Mouse (Mus musculus): ENCODE measurements around the gene 4930523C07Rik. TPM values are rescaled to one million over a fixed set of nuclear protein-coding genes. Genes with fewer than 3 reads are reported as not detected.

The 4930523C07Rik gene
- polyA plus RNA-seq, 1 experiment from 2014 or later = 20.2 TPM

DNA sequence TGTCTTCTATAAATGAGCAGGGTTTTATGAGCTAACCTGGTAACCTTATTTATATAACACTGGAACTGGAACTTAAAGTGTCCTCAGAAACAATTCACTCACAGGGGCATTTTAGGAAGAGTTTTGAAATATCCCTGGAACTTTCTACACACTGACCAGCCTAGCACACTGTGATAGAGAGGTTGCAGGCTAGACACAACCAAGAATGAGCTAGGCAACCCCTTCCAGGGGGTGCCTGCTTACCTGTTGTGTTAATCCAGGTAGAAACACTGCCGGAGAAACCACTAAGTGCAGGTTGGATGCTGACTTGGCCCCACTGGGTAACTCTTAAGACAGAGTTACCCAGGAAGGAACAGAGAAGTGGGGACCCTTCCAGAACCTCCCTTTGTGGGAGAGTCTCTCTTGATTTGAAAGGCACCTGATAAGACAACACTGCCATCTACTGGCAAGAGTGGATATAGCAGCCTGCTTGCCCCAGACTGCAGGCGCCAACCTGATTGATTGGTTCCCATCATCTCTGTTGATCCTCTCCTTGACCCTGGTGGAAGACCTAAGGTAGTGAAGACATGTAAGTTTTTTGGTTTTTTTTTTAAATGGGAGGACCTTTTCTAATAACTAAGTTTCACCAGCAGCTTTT lies 36.7 kb downstream of the 4930523C07Rik start:
- H3K27me3 ChIP-seq (ENCODE audit: insufficient read depth, low read length) = no peaks in the 10 kb centered on the region
- DNase-seq = peak; percentile 89
- whole genome bisulfite sequencing = 31% methylated on average over 2 of the region's 2 CpGs

DNA sequence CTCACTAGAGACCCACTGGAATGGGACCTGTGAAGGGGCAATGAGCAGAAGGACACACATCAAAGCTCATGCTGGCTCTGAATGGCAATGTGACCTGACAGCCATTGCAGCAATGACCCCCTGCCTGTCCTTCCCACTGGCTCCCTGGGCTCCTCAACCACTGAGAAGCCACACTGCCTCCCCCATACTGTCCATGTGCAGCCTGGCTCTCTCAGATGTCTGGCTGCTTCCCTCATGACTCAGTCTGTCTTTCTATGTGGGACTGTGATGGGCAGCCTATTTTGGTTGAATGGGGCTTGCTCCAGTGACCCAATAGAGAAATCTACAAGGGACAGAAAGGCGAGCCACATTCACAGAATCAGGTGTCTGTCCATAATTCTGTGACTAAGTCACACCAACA lies 38.5 kb downstream of the 4930523C07Rik start:
- ATAC-seq (ENCODE audit: insufficient read depth) = no peak

More for the DNA sequence above, 36.7 kb downstream of the 4930523C07Rik start:
- Histone ChIP-seq H3K9ac (no peak overlapping the region), H3K4me1 (ENCODE audit: insufficient read depth) (no peaks in the 10 kb centered on the region), H3K4me2 (no peak overlapping the region), H3K27ac (ENCODE audit: low read depth) (no peak overlapping the region), H3K4me3 (ENCODE audit: low read depth, low read length) (no peak overlapping the region), H3K36me3 (ENCODE audit: insufficient read depth) (no peaks in the 10 kb centered on the region), H3K9me3 (ENCODE audit: low read depth, low read length) (no peaks in the 10 kb centered on the region)
- TF ChIP-seq CTCF (IDR thresholded peaks at IDR 0.05; ENCODE audit: low read depth) = peak; percentile 96
- ATAC-seq (ENCODE audit: insufficient read depth) = peak; percentile 55

DNA sequence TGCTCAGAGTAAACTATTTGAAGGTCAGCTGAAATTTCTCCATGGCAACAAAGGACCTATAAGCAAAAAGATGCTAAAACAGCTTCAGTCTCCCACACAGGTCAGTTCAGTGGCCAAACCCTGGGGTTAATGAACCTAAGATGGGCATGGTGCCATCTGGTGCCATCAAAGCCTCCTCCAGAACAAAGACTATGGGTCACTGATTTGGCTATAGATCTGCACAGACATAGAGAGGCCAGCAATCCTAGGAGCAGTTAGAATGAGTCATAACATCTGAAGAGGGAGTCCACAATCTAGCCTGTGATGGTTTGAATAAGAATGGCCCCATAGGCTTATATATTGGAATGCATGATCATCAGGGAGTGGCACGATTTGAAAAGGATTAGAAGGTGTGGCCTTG lies 40.1 kb downstream of the 4930523C07Rik start:
- WGBS = 83% methylated on average over 1 of the region's 1 CpGs
- no peak for TF ChIP-seq CTCF (IDR thresholded peaks at IDR 0.05; ENCODE audit: low read depth)
- no peak overlapping the region for H3K9ac ChIP-seq
- H3K27me3 ChIP-seq (ENCODE audit: insufficient read depth, low read length) = no peaks in the 10 kb centered on the region
- no peak overlapping the region for H3K4me2 ChIP-seq
- H3K36me3 ChIP-seq (ENCODE audit: insufficient read depth) = no peaks in the 10 kb centered on the region
- DNase-seq (no peak), ATAC-seq (ENCODE audit: insufficient read depth) (no peak)
- no peak overlapping the region for H3K27ac ChIP-seq (ENCODE audit: low read depth)
- H3K4me3 ChIP-seq (ENCODE audit: low read depth, low read length) = no peak overlapping the region
- H3K4me1 ChIP-seq (ENCODE audit: insufficient read depth) = no peaks in the 10 kb centered on the region
- no peaks in the 10 kb centered on the region for H3K9me3 ChIP-seq (ENCODE audit: low read depth, low read length)

More for the DNA sequence above, 38.5 kb downstream of the 4930523C07Rik start:
- Histone ChIP-seq H3K27ac (ENCODE audit: low read depth) (no peak overlapping the region), H3K9me3 (ENCODE audit: low read depth, low read length) (no peaks in the 10 kb centered on the region), H3K27me3 (ENCODE audit: insufficient read depth, low read length) (no peaks in the 10 kb centered on the region), H3K4me3 (ENCODE audit: low read depth, low read length) (no peak overlapping the region), H3K9ac (no peak overlapping the region), H3K36me3 (ENCODE audit: insufficient read depth) (no peaks in the 10 kb centered on the region), H3K4me1 (ENCODE audit: insufficient read depth) (no peaks in the 10 kb centered on the region), H3K4me2 (no peak overlapping the region)
- DNase-seq = no peak
- 86% methylated on average over 1 of the region's 1 CpGs for WGBS
- no peak for TF ChIP-seq CTCF (IDR thresholded peaks at IDR 0.05; ENCODE audit: low read depth)

DNA sequence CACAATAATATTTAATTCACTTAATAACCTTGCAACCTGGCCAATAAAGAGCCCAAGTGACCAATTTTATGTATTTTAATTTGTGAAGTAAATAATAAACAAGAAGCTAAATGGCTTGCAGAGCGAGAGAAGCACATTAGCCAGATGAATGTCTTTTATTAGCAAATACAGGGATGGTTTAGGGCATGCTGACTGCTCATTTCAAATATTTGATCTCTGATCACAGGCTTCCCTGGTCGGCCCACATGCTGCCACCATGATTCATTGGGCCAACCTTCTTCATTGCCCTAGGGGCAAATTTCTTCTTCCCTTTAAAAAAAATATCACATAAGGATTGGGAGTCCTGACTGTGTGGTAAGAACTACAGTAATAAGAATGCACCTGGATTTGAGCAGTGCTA lies 42.5 kb downstream of the 4930523C07Rik start:
- Histone ChIP-seq H3K9me3 (ENCODE audit: low read depth, low read length) (no peaks in the 10 kb centered on the region), H3K4me2 (no peak overlapping the region), H3K27ac (ENCODE audit: low read depth) (no peak overlapping the region), H3K36me3 (ENCODE audit: insufficient read depth) (no peaks in the 10 kb centered on the region), H3K4me3 (ENCODE audit: low read depth, low read length) (no peak overlapping the region), H3K9ac (no peak overlapping the region), H3K27me3 (ENCODE audit: insufficient read depth, low read length) (no peaks in the 10 kb centered on the region), H3K4me1 (ENCODE audit: insufficient read depth) (no peaks in the 10 kb centered on the region)
- ATAC-seq (ENCODE audit: insufficient read depth) = no peak
- 70% methylated on average over 2 of the region's 2 CpGs for WGBS
- no peak for DNase-seq
- no peak for TF ChIP-seq CTCF (IDR thresholded peaks at IDR 0.05; ENCODE audit: low read depth)

DNA sequence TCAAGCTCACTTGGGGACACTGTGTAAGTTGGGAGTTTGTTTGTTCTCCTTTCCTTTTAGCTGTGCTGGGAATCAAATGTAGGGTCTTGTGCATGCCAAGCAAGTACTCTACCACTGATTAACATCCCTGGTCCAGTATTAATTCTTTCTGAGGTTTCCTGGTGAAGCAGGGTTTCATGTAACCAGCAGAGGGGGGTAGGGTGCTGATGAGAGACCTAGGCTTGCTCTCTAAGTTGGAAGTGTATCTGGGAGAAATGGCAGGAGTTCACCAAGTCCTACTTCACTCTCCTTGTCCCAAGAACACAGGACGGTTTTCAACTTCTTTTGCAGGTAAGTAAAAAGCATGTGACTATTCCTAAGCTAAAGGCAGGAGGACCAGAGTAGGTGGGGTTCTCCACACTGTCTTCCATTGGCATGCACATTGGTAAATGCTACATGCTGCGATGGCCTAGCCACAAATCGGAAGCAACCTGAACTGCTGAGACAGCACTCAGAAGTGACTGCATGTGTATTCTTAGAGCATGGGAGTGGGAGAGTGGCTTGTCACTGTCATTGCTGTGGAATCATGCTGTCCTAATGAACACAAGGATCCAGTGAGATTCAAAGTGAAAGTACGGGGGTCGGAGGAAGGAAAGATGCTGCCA lies 55.6 kb downstream of the 4930523C07Rik start:
- H3K27ac ChIP-seq (ENCODE audit: low read depth) = no peak overlapping the region
- peak; percentile 17 for DNase-seq
- ATAC-seq (ENCODE audit: insufficient read depth) = no peak
- H3K9ac ChIP-seq = no peak overlapping the region
- no peak overlapping the region for H3K4me3 ChIP-seq (ENCODE audit: low read depth, low read length)
- H3K27me3 ChIP-seq (ENCODE audit: insufficient read depth, low read length) = no peaks in the 10 kb centered on the region
- no peaks in the 10 kb centered on the region for H3K9me3 ChIP-seq (ENCODE audit: low read depth, low read length)
- no peak overlapping the region for H3K4me2 ChIP-seq
- H3K36me3 ChIP-seq (ENCODE audit: insufficient read depth) = no peaks in the 10 kb centered on the region
- TF ChIP-seq CTCF (IDR thresholded peaks at IDR 0.05; ENCODE audit: low read depth) = peak; percentile 34
- H3K4me1 ChIP-seq (ENCODE audit: insufficient read depth) = no peaks in the 10 kb centered on the region
- WGBS = 86% methylated on average over 5 of the region's 5 CpGs

DNA sequence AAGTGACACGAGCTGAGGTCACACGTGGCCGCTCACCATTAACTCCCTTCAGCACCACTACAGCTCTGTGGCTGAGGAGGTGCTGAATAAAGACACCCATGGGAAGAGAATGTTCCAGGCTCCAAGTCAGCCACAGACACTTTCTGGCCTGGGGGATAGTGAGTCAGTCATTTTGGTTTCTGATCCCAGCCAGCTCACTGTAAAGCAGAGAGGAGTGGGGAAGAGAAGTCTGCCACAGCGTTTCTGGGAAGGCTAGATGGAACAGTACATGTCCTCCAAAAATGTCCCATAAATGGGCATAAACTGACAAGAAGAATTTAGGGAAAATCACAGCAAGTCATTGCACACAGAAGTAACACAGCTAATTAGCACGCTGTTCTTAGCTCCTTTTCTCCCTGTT lies 56.8 kb downstream of the 4930523C07Rik start:
- DNase-seq = no peak
- Histone ChIP-seq H3K9me3 (ENCODE audit: low read depth, low read length) (no peaks in the 10 kb centered on the region), H3K4me2 (no peak overlapping the region), H3K36me3 (ENCODE audit: insufficient read depth) (no peaks in the 10 kb centered on the region), H3K4me1 (ENCODE audit: insufficient read depth) (no peaks in the 10 kb centered on the region), H3K27ac (ENCODE audit: low read depth) (no peak overlapping the region), H3K27me3 (ENCODE audit: insufficient read depth, low read length) (no peaks in the 10 kb centered on the region), H3K4me3 (ENCODE audit: low read depth, low read length) (no peak overlapping the region), H3K9ac (no peak overlapping the region)
- 73% methylated on average over 5 of the region's 5 CpGs for WGBS
- ATAC-seq (ENCODE audit: insufficient read depth) = no peak
- no peak for TF ChIP-seq CTCF (IDR thresholded peaks at IDR 0.05; ENCODE audit: low read depth)

DNA sequence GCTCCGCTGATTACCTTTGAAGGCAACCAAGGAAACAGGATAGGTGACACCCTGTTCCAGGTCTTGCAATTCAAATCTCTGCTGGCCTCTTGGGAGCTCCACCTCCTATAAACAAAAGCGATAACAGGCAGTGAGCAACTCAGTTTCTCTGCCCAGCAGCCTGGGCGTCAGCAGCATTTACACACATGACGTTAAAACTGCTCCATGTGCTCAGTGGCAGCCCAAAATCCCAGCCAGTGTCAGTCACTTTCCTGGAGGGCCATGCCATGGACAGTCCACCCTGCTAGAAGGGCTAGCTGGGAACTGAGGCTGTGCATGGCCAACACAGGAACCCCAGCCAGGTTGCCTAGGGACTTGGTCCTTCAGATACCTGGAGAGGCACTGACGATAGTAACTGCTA lies 61.2 kb downstream of the 4930523C07Rik start:
- no peaks in the 10 kb centered on the region for H3K27me3 ChIP-seq (ENCODE audit: insufficient read depth, low read length)
- no peaks in the 10 kb centered on the region for H3K9me3 ChIP-seq (ENCODE audit: low read depth, low read length)
- DNase-seq = no peak
- no peak; the same call in 1 of the 2 replicates for ATAC-seq (ENCODE audit: insufficient read depth)
- no peak for TF ChIP-seq CTCF (IDR thresholded peaks at IDR 0.05; ENCODE audit: low read depth)
- H3K4me1 ChIP-seq (ENCODE audit: insufficient read depth) = no peaks in the 10 kb centered on the region
- no peak overlapping the region for H3K9ac ChIP-seq
- H3K4me3 ChIP-seq (ENCODE audit: low read depth, low read length) = no peak overlapping the region
- H3K27ac ChIP-seq (ENCODE audit: low read depth) = no peak overlapping the region
- H3K4me2 ChIP-seq = no peak overlapping the region
- 63% methylated on average over 5 of the region's 5 CpGs for WGBS
- H3K36me3 ChIP-seq (ENCODE audit: insufficient read depth) = no peaks in the 10 kb centered on the region
